Mouse (Mus musculus): ENCODE results near the gene Txnl4b. TPM values are rescaled to one million over a fixed set of nuclear protein-coding genes. Genes with fewer than 3 reads are reported as not detected.

Txnl4b gene
- polyA plus RNA-seq, 1 experiment, result 13.1 TPM

GRCm38 (mm10) chr8:109564766-109565165, 926 bp upstream of the Txnl4b start:
- H3K4me3 ChIP-seq (ENCODE audit: insufficient read depth, low read length), result peak overlapping the region; percentile 91
- TF ChIP-seq POLR2A (IDR thresholded peaks at IDR 0.05; ENCODE audit: low read depth, low read length), result no peak
- TF ChIP-seq CTCF (IDR thresholded peaks at IDR 0.05; ENCODE audit: borderline replicate concordance, insufficient read depth, low read length), result no peak
- H3K4me1 ChIP-seq (ENCODE audit: control insufficient read depth, insufficient read depth, low read length), result peaks cover 3% of the 10 kb centered on the region; the same call in 1 of the 2 replicates
- peak overlapping the region; percentile 81 for H3K27ac ChIP-seq (ENCODE audit: insufficient read depth, low read length)

GRCm38 (mm10) chr8:109571139-109571538, 5.4 kb downstream of the Txnl4b start:
- no peak for TF ChIP-seq POLR2A (IDR thresholded peaks at IDR 0.05; ENCODE audit: low read depth, low read length)
- TF ChIP-seq CTCF (IDR thresholded peaks at IDR 0.05; ENCODE audit: borderline replicate concordance, insufficient read depth, low read length), result no peak
- no peak overlapping the region for H3K27ac ChIP-seq (ENCODE audit: insufficient read depth, low read length)
- no peaks in the 10 kb centered on the region for H3K4me1 ChIP-seq (ENCODE audit: control insufficient read depth, insufficient read depth, low read length)
- no peak overlapping the region for H3K4me3 ChIP-seq (ENCODE audit: insufficient read depth, low read length)

- TF ChIP-seq CTCF (IDR thresholded peaks at IDR 0.05; ENCODE audit: borderline replicate concordance, insufficient read depth, low read length) (no peak), POLR2A (IDR thresholded peaks at IDR 0.05; ENCODE audit: low read depth, low read length) (no peak)
- Histone ChIP-seq H3K4me3 (ENCODE audit: insufficient read depth, low read length) (no peak overlapping the region), H3K4me1 (ENCODE audit: control insufficient read depth, insufficient read depth, low read length) (no peaks in the 10 kb centered on the region), H3K27ac (ENCODE audit: insufficient read depth, low read length) (no peak overlapping the region)
These were observed 10.6 kb downstream of the Txnl4b start for GRCm38 (mm10) chr8:109576311-109576710.

GRCm38 (mm10) chr8:109578900-109579301, 13.2 kb downstream of the Txnl4b start, which contains the start of gene Hp:
TSS of gene Hp (minus strand) at chr8:109579172.
- no peak within 1 kb of the TSS for H3K27ac ChIP-seq (ENCODE audit: insufficient read depth, low read length)
- no peaks in the 10 kb centered on the region for H3K4me1 ChIP-seq (ENCODE audit: control insufficient read depth, insufficient read depth, low read length)
- TF ChIP-seq POLR2A (IDR thresholded peaks at IDR 0.05; ENCODE audit: low read depth, low read length) (no peak), CTCF (IDR thresholded peaks at IDR 0.05; ENCODE audit: borderline replicate concordance, insufficient read depth, low read length) (no peak)
- no peak within 1 kb of the TSS for H3K4me3 ChIP-seq (ENCODE audit: insufficient read depth, low read length)

- Histone ChIP-seq H3K27ac (ENCODE audit: insufficient read depth, low read length) (no peak overlapping the region), H3K4me1 (ENCODE audit: control insufficient read depth, insufficient read depth, low read length) (no peaks in the 10 kb centered on the region), H3K4me3 (ENCODE audit: insufficient read depth, low read length) (no peak overlapping the region)
- TF ChIP-seq POLR2A (IDR thresholded peaks at IDR 0.05; ENCODE audit: low read depth, low read length) (no peak), CTCF (IDR thresholded peaks at IDR 0.05; ENCODE audit: borderline replicate concordance, insufficient read depth, low read length) (no peak)
These were observed 18.6 kb downstream of the Txnl4b start for GRCm38 (mm10) chr8:109584293-109584692.

- Histone ChIP-seq H3K27ac (ENCODE audit: insufficient read depth, low read length) (no peak overlapping the region), H3K4me3 (ENCODE audit: insufficient read depth, low read length) (no peak overlapping the region), H3K4me1 (ENCODE audit: control insufficient read depth, insufficient read depth, low read length) (no peaks in the 10 kb centered on the region)
- TF ChIP-seq CTCF (IDR thresholded peaks at IDR 0.05; ENCODE audit: borderline replicate concordance, insufficient read depth, low read length) (no peak), POLR2A (IDR thresholded peaks at IDR 0.05; ENCODE audit: low read depth, low read length) (no peak)
These were observed 19.1 kb downstream of the Txnl4b start for GRCm38 (mm10) chr8:109584830-109585229.

- TF ChIP-seq CTCF (IDR thresholded peaks at IDR 0.05; ENCODE audit: borderline replicate concordance, insufficient read depth, low read length) (no peak), POLR2A (IDR thresholded peaks at IDR 0.05; ENCODE audit: low read depth, low read length) (no peak)
- Histone ChIP-seq H3K4me3 (ENCODE audit: insufficient read depth, low read length) (no peak overlapping the region), H3K27ac (ENCODE audit: insufficient read depth, low read length) (no peak overlapping the region), H3K4me1 (ENCODE audit: control insufficient read depth, insufficient read depth, low read length) (no peaks in the 10 kb centered on the region)
These were observed 20.0 kb downstream of the Txnl4b start for GRCm38 (mm10) chr8:109585652-109586051.

GRCm38 (mm10) chr8:109586972-109587504, 21.3 kb downstream of the Txnl4b start:
- no peak overlapping the region for H3K27ac ChIP-seq (ENCODE audit: insufficient read depth, low read length)
- H3K4me1 ChIP-seq (ENCODE audit: control insufficient read depth, insufficient read depth, low read length), result no peaks in the 10 kb centered on the region
- TF ChIP-seq CTCF (IDR thresholded peaks at IDR 0.05; ENCODE audit: borderline replicate concordance, insufficient read depth, low read length), result no peak
- no peak overlapping the region for H3K4me3 ChIP-seq (ENCODE audit: insufficient read depth, low read length)

- H3K4me1 ChIP-seq (ENCODE audit: control insufficient read depth, insufficient read depth, low read length), result no peaks in the 10 kb centered on the region
- TF ChIP-seq CTCF (IDR thresholded peaks at IDR 0.05; ENCODE audit: borderline replicate concordance, insufficient read depth, low read length), result no peak
- H3K27ac ChIP-seq (ENCODE audit: insufficient read depth, low read length), result no peak overlapping the region
- no peak overlapping the region for H3K4me3 ChIP-seq (ENCODE audit: insufficient read depth, low read length)
These were observed 25.2 kb downstream of the Txnl4b start for GRCm38 (mm10) chr8:109590901-109591300.

- TF ChIP-seq POLR2A (IDR thresholded peaks at IDR 0.05; ENCODE audit: low read depth, low read length), result no peak
- Histone ChIP-seq H3K4me3 (ENCODE audit: insufficient read depth, low read length) (no peak overlapping the region), H3K27ac (ENCODE audit: insufficient read depth, low read length) (no peak overlapping the region)
These were observed 25.7 kb downstream of the Txnl4b start for GRCm38 (mm10) chr8:109591367-109591766.

GRCm38 (mm10) chr8:109592164-109592563, 26.5 kb downstream of the Txnl4b start:
- H3K4me3 ChIP-seq (ENCODE audit: insufficient read depth, low read length), result no peak overlapping the region
- TF ChIP-seq CTCF (IDR thresholded peaks at IDR 0.05; ENCODE audit: borderline replicate concordance, insufficient read depth, low read length) (no peak), POLR2A (IDR thresholded peaks at IDR 0.05; ENCODE audit: low read depth, low read length) (no peak)
- H3K27ac ChIP-seq (ENCODE audit: insufficient read depth, low read length), result no peak overlapping the region
- no peaks in the 10 kb centered on the region for H3K4me1 ChIP-seq (ENCODE audit: control insufficient read depth, insufficient read depth, low read length)

More at GRCm38 (mm10) chr8:109591367-109591766, 25.7 kb downstream of the Txnl4b start:
- H3K4me1 ChIP-seq (ENCODE audit: control insufficient read depth, insufficient read depth, low read length), result no peaks in the 10 kb centered on the region
